Mouse (Mus musculus) midbrain, embryonic 11.5 days (tissue): ENCODE results near the gene Cep170b. TPM values are rescaled to one million over a fixed set of nuclear protein-coding genes. Genes with fewer than 3 reads are reported as not detected.
A peak's percentile ranks its signal among the peaks of the same experiment; 100 is the strongest.

Experiments used
- ATAC-seq: fragments of 200-750 bp; cut with Nextera tagmentation; 2 replicates; pipeline ENCODE4 v1.8.0; 2017; ENCODE audit warnings: moderate TSS enrichment, moderate library complexity; ENCODE audit not compliant: low FRiP score
- DNase-seq: peaks from one replicate; pipeline ENCODE4 v3.0.0; 2015; ENCODE audit warnings: low spot score; ENCODE audit errors: missing footprints
- H3K27ac ChIP-seq: fragments of 300-500 bp; sonication (generic); 2 replicates; pipeline ENCODE4 v1.5.1; 2014; ENCODE audit warnings: low read depth, low read length
- H3K27me3 ChIP-seq: fragments of 300-500 bp; sonication (generic); 2 replicates; pipeline ENCODE4 v1.6.1; 2014; ENCODE audit warnings: mild to moderate bottlenecking, low read length, moderate library complexity, mixed read lengths; ENCODE audit not compliant: control insufficient read depth, insufficient read depth
- H3K36me3 ChIP-seq: fragments of 300-500 bp; sonication (generic); 2 replicates; pipeline ENCODE4 v1.6.1; 2014; ENCODE audit warnings: mild to moderate bottlenecking, low read length, moderate library complexity, mixed read lengths; ENCODE audit not compliant: control insufficient read depth, insufficient read depth
- H3K4me1 ChIP-seq: fragments of 300-500 bp; sonication (generic); 2 replicates; pipeline ENCODE4 v1.6.1; 2014; ENCODE audit warnings: low read length; ENCODE audit not compliant: control insufficient read depth, insufficient read depth
- H3K4me2 ChIP-seq: fragments of 300-500 bp; sonication (generic); 2 replicates; pipeline ENCODE4 v1.6.1; 2014; ENCODE audit warnings: mild to moderate bottlenecking, moderate library complexity
- H3K4me3 ChIP-seq: fragments of 300-500 bp; sonication (generic); 2 replicates; pipeline ENCODE4 v1.5.1; 2014; ENCODE audit warnings: low read depth, low read length
- H3K9ac ChIP-seq: fragments of 300-500 bp; sonication (generic); 2 replicates; pipeline ENCODE4 v1.6.1; 2014; ENCODE audit warnings: low read length
- H3K9me3 ChIP-seq: fragments of 300-500 bp; sonication (generic); 2 replicates; pipeline ENCODE4 v1.6.1; 2016; ENCODE audit warnings: low read length; ENCODE audit not compliant: control insufficient read depth
- WGBS: fragments of 180-500 bp; shearing (Covaris S2); extraction: QIAGEN DNeasy Blood & Tissue Kit; methylation state at CpG from one replicate; pipeline ENCODE4 v1.1.7; 2014; 5-methylcytosine and 5-hydroxymethylcytosine counted together
- polyA plus RNA-seq: library from polyadenylated mRNA; unstranded; fragments of >200 nt; fragmentation: Nextera tagmentation; extraction: Ambion mirVana; gene quantifications from 2 replicates; pipeline ENCODE4 v1.2.1, GENCODE M21; 2014

The Cep170b gene
- polyA plus RNA-seq, 1 experiment from 2014 or later = 5.2 TPM

- Histone ChIP-seq H3K4me2 (no peak overlapping the region), H3K9me3 (no peaks in the 10 kb centered on the region), H3K27ac (no peak overlapping the region), H3K36me3 (0 out of 2 replicates have a peak, but pooled peaks cover 3% of the 10 kb centered on the region), H3K4me3 (no peak overlapping the region), H3K9ac (no peak overlapping the region), H3K27me3 (no peaks in the 10 kb centered on the region), H3K4me1 (no peaks in the 10 kb centered on the region)
- 91% methylated on average over 10 of the region's 10 CpGs for WGBS
- DNase-seq (no peak), ATAC-seq (no peak)
These were observed 12.3 kb downstream of the Cep170b start for GRCm38 (mm10) chr12:112732591-112732990.

GRCm38 (mm10) chr12:112734108-112734820 is 14.0 kb downstream of the Cep170b start:
- no peak overlapping the region for H3K4me2 ChIP-seq
- no peak for ATAC-seq
- no peaks in the 10 kb centered on the region for H3K9me3 ChIP-seq
- whole genome bisulfite sequencing = 76% methylated on average over 2 of the region's 2 CpGs
- no peak overlapping the region for H3K4me3 ChIP-seq
- H3K36me3 ChIP-seq = 0 out of 2 replicates have a peak, but pooled peaks cover 3% of the 10 kb centered on the region
- H3K27ac ChIP-seq = no peak overlapping the region
- no peak overlapping the region for H3K9ac ChIP-seq
- H3K4me1 ChIP-seq = no peaks in the 10 kb centered on the region
- DNase-seq = peak; percentile 28
- no peaks in the 10 kb centered on the region for H3K27me3 ChIP-seq

- H3K4me2 ChIP-seq = no peak overlapping the region
- no peak overlapping the region for H3K27ac ChIP-seq
- H3K4me3 ChIP-seq = no peak overlapping the region
- H3K27me3 ChIP-seq = no peaks in the 10 kb centered on the region
- peak; percentile 68 for DNase-seq
- no peak for ATAC-seq
- no peaks in the 10 kb centered on the region for H3K4me1 ChIP-seq
- H3K9me3 ChIP-seq = no peaks in the 10 kb centered on the region
- H3K9ac ChIP-seq = no peak overlapping the region
- WGBS = 87% methylated on average over 19 of the region's 19 CpGs
- H3K36me3 ChIP-seq = 0 out of 2 replicates have a peak, but pooled peaks cover 3% of the 10 kb centered on the region
These were observed 14.8 kb downstream of the Cep170b start for GRCm38 (mm10) chr12:112734881-112735655.

- H3K9ac ChIP-seq = no peak overlapping the region
- H3K4me2 ChIP-seq = no peak overlapping the region
- ATAC-seq (no peak), DNase-seq (no peak)
- H3K27me3 ChIP-seq = no peaks in the 10 kb centered on the region
- no peak overlapping the region for H3K27ac ChIP-seq
- 0 out of 2 replicates have a peak, but pooled peaks cover 3% of the 10 kb centered on the region for H3K36me3 ChIP-seq
- no peaks in the 10 kb centered on the region for H3K9me3 ChIP-seq
- 86% methylated on average over 29 of the region's 29 CpGs for WGBS
- H3K4me3 ChIP-seq = no peak overlapping the region
- no peaks in the 10 kb centered on the region for H3K4me1 ChIP-seq
These were observed 15.8 kb downstream of the Cep170b start for GRCm38 (mm10) chr12:112735896-112736635.

- ATAC-seq (no peak), DNase-seq (no peak)
- no peak overlapping the region for H3K9ac ChIP-seq
- H3K36me3 ChIP-seq = 0 out of 2 replicates have a peak, but pooled peaks cover 3% of the 10 kb centered on the region
- H3K27me3 ChIP-seq = no peaks in the 10 kb centered on the region
- H3K4me3 ChIP-seq = no peak overlapping the region
- no peak overlapping the region for H3K4me2 ChIP-seq
- H3K27ac ChIP-seq = no peak overlapping the region
- H3K9me3 ChIP-seq = no peaks in the 10 kb centered on the region
- WGBS = 93% methylated on average over 10 of the region's 10 CpGs
- H3K4me1 ChIP-seq = no peaks in the 10 kb centered on the region
These were observed 16.3 kb downstream of the Cep170b start for GRCm38 (mm10) chr12:112736636-112736925.

GRCm38 (mm10) chr12:112737081-112737480 is 16.8 kb downstream of the Cep170b start:
- no peak overlapping the region for H3K9ac ChIP-seq
- 0 out of 2 replicates have a peak, but pooled peaks cover 3% of the 10 kb centered on the region for H3K36me3 ChIP-seq
- ATAC-seq (no peak), DNase-seq (no peak)
- no peaks in the 10 kb centered on the region for H3K4me1 ChIP-seq
- WGBS = 92% methylated on average over 7 of the region's 7 CpGs
- no peaks in the 10 kb centered on the region for H3K27me3 ChIP-seq
- no peak overlapping the region for H3K27ac ChIP-seq
- no peak overlapping the region for H3K4me2 ChIP-seq
- no peak overlapping the region for H3K4me3 ChIP-seq
- no peaks in the 10 kb centered on the region for H3K9me3 ChIP-seq

- no peak for ATAC-seq
- Histone ChIP-seq H3K9ac (no peak overlapping the region), H3K9me3 (no peaks in the 10 kb centered on the region), H3K36me3 (0 out of 2 replicates have a peak, but pooled peaks cover 3% of the 10 kb centered on the region), H3K4me3 (no peak overlapping the region), H3K27me3 (no peaks in the 10 kb centered on the region), H3K4me2 (no peak overlapping the region), H3K4me1 (no peaks in the 10 kb centered on the region), H3K27ac (no peak overlapping the region)
- no peak for DNase-seq
- 94% methylated on average over 14 of the region's 14 CpGs for WGBS
These were observed 17.5 kb downstream of the Cep170b start for GRCm38 (mm10) chr12:112737761-112738160.

- no peaks in the 10 kb centered on the region for H3K9me3 ChIP-seq
- no peaks in the 10 kb centered on the region for H3K27me3 ChIP-seq
- 0 out of 2 replicates have a peak, but pooled peaks cover 3% of the 10 kb centered on the region for H3K36me3 ChIP-seq
- ATAC-seq = no peak
- no peak overlapping the region for H3K27ac ChIP-seq
- no peaks in the 10 kb centered on the region for H3K4me1 ChIP-seq
- H3K9ac ChIP-seq = no peak overlapping the region
- DNase-seq = no peak
- WGBS = 92% methylated on average over 31 of the region's 31 CpGs
- no peak overlapping the region for H3K4me3 ChIP-seq
- H3K4me2 ChIP-seq = no peak overlapping the region
These were observed 18.2 kb downstream of the Cep170b start for GRCm38 (mm10) chr12:112738281-112739022.
